Mouse (Mus musculus): ENCODE results near the gene Fam214b. TPM values are rescaled to one million over a fixed set of nuclear protein-coding genes. Genes with fewer than 3 reads are reported as not detected.
"Not testable (repeated sequence)": the region's sequence is repeated elsewhere in the genome, so short reads cannot be mapped to it uniquely, and the experiment has no call there.

The Fam214b gene
- polyA plus RNA-seq, 1 experiment = 77.6 TPM

DNA sequence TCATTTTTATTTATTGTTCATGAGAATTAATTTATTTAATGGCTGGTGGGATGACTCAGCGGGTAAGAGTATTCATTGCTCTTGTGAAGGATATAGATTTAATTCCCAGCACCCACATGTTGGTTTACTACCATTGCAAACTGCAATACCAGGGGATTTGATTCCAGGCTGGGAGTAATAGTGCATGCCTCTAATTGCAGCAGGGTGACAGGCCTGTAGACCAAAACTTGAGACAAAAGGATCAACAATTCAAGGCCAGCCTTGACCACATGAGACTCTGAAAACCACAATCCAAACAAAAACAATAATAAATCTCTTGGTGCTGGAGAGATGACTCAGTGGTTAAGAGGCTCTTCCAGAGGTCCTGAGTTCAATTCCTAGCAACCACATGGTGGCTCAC is 33.9 kb downstream of the Fam214b start:
- H3K4me1 ChIP-seq (ENCODE audit: control insufficient read depth, insufficient read depth, low read length) = no peaks in the 10 kb centered on the region; the same call in 1 of the 2 replicates
- no peak for TF ChIP-seq POLR2A (IDR thresholded peaks at IDR 0.05; ENCODE audit: borderline replicate concordance, control insufficient read depth, low read depth, low read length)
- no peak for TF ChIP-seq CTCF (IDR thresholded peaks at IDR 0.05; ENCODE audit: control insufficient read depth, insufficient read depth, low read length)
- H3K4me3 ChIP-seq (replicated peaks; ENCODE audit: control insufficient read depth, low read depth, low read length) = no peak overlapping the region
- WGBS = 89% methylated on average over 1 of the region's 1 CpGs
- H3K27ac ChIP-seq (ENCODE audit: control insufficient read depth, insufficient read depth, low read depth, low read length, poor library complexity) = no peak overlapping the region

- Histone ChIP-seq H3K4me3 (replicated peaks; ENCODE audit: control insufficient read depth, low read depth, low read length) (peak within 1 kb of the TSS; percentile 99), H3K27ac (ENCODE audit: control insufficient read depth, insufficient read depth, low read depth, low read length, poor library complexity) (peak within 1 kb of the TSS; percentile 55), H3K4me1 (ENCODE audit: control insufficient read depth, insufficient read depth, low read length) (no peaks in the 10 kb centered on the region; the same call in 1 of the 2 replicates)
- peak; percentile 41; the same call in 1 of the 2 replicates for TF ChIP-seq POLR2A (IDR thresholded peaks at IDR 0.05; ENCODE audit: borderline replicate concordance, control insufficient read depth, low read depth, low read length)
- no peak for TF ChIP-seq CTCF (IDR thresholded peaks at IDR 0.05; ENCODE audit: control insufficient read depth, insufficient read depth, low read length)
- WGBS = under 1% methylated on average over 37 of the region's 37 CpGs
Measured at GRCm38 (mm10) chr4:43010161-43011038, 35.6 kb downstream of the Fam214b start, which contains the start of gene Fancg. Gene Fancg, minus strand, starts transcription at chr4:43010506.

DNA sequence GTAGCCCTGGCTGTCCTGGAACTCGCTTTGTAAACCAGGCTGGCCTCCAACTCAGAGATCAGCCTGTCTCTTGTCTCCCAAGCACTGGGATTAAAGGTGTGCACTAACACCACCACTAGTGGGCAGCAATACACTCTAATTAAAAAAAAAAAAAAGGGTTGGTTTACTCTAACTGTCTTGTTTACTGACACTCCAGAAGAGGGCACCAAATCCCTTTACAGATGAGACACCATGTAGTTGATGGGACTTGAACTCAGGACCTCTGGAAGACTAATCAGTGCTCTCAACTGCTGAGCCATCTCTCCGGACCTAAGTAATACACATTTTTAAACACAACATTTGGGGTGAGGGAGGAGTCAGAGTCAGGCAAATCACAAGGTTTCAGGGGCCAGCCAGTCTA is 40.3 kb downstream of the Fam214b start:
- H3K4me3 ChIP-seq (replicated peaks; ENCODE audit: control insufficient read depth, low read depth, low read length) = no peak overlapping the region
- TF ChIP-seq POLR2A (IDR thresholded peaks at IDR 0.05; ENCODE audit: borderline replicate concordance, control insufficient read depth, low read depth, low read length) (no peak), CTCF (IDR thresholded peaks at IDR 0.05; ENCODE audit: control insufficient read depth, insufficient read depth, low read length) (0 out of 2 replicates have a peak, but pooled peaks have one; percentile 0)
- no peak overlapping the region for H3K27ac ChIP-seq (ENCODE audit: control insufficient read depth, insufficient read depth, low read depth, low read length, poor library complexity)
- WGBS = 53% methylated on average over 2 of the region's 2 CpGs
- no peaks in the 10 kb centered on the region; the same call in 1 of the 2 replicates for H3K4me1 ChIP-seq (ENCODE audit: control insufficient read depth, insufficient read depth, low read length)

DNA sequence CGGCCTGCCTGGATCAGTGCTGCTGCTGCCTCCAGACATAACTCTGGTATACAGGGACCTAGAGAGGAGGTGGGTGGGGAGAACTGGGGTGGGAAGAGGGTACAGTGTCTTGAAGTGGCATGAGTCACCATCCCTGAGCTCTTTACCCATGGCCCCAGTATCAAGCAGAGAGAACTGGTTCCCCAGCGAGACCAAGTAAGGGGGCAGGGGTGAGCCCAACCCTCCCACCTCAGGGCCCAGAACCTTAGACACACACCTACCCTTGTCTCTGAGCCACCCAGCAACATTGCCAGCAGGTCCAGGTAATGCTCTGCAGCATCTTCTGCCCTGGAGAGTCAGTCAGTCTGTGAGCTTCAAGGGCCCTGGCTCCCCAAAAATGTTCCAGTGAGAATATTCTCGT is 41.1 kb downstream of the Fam214b start:
- Histone ChIP-seq H3K4me1 (ENCODE audit: control insufficient read depth, insufficient read depth, low read length) (no peaks in the 10 kb centered on the region), H3K27ac (ENCODE audit: control insufficient read depth, insufficient read depth, low read depth, low read length, poor library complexity) (no peak overlapping the region), H3K4me3 (replicated peaks; ENCODE audit: control insufficient read depth, low read depth, low read length) (no peak overlapping the region)
- no peak for TF ChIP-seq POLR2A (IDR thresholded peaks at IDR 0.05; ENCODE audit: borderline replicate concordance, control insufficient read depth, low read depth, low read length)
- no peak for TF ChIP-seq CTCF (IDR thresholded peaks at IDR 0.05; ENCODE audit: control insufficient read depth, insufficient read depth, low read length)
- 87% methylated on average over 3 of the region's 3 CpGs for WGBS

DNA sequence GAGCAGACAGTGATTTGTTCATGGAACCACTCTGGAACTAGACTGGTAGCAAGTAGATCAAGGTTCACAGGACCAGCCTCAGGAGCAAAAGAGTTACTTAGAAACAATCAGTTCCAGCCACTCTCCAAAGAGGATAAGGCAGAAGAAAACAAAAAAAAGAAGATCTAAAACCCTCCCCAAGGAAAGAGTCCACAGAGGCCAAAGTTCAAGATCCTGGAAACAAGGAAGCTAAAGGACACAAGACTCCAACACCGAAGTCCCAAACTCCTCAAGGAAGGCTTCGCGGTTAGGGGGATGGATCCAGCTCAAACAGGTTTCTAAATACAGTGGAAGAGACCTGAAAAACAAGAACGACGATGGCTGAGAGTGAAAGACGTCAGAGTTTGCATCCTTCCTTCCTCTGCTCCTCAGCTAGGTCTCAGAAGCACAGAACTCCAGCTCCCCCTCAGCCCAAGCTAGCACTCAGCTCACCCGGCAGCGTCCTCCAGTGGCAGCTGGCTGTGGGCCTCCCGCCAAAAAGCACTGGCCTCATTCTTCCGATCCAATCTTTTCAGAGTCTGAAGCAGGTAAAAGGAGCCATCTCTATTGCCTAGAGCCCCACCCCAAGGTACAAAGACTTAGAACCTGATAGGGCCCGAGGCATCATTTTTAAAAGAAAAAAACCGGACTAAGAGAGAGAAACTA is 43.1 kb downstream of the Fam214b start:
- Histone ChIP-seq H3K4me3 (replicated peaks; ENCODE audit: control insufficient read depth, low read depth, low read length) (no peak overlapping the region), H3K4me1 (ENCODE audit: control insufficient read depth, insufficient read depth, low read length) (no peaks in the 10 kb centered on the region; the same call in 1 of the 2 replicates), H3K27ac (ENCODE audit: control insufficient read depth, insufficient read depth, low read depth, low read length, poor library complexity) (no peak overlapping the region)
- WGBS = 88% methylated on average over 12 of the region's 12 CpGs
- TF ChIP-seq CTCF (IDR thresholded peaks at IDR 0.05; ENCODE audit: control insufficient read depth, insufficient read depth, low read length) (no peak), POLR2A (IDR thresholded peaks at IDR 0.05; ENCODE audit: borderline replicate concordance, control insufficient read depth, low read depth, low read length) (no peak)

- Histone ChIP-seq H3K27ac (ENCODE audit: control insufficient read depth, insufficient read depth, low read depth, low read length, poor library complexity) (no peak overlapping the region), H3K4me1 (ENCODE audit: control insufficient read depth, insufficient read depth, low read length) (no peaks in the 10 kb centered on the region; the same call in 1 of the 2 replicates), H3K4me3 (replicated peaks; ENCODE audit: control insufficient read depth, low read depth, low read length) (no peak overlapping the region)
- no peak for TF ChIP-seq CTCF (IDR thresholded peaks at IDR 0.05; ENCODE audit: control insufficient read depth, insufficient read depth, low read length)
- TF ChIP-seq POLR2A (IDR thresholded peaks at IDR 0.05; ENCODE audit: borderline replicate concordance, control insufficient read depth, low read depth, low read length) = no peak
- WGBS = 81% methylated on average over 2 of the region's 2 CpGs
Measured at GRCm38 (mm10) chr4:43001272-43001671, 44.7 kb downstream of the Fam214b start.

DNA sequence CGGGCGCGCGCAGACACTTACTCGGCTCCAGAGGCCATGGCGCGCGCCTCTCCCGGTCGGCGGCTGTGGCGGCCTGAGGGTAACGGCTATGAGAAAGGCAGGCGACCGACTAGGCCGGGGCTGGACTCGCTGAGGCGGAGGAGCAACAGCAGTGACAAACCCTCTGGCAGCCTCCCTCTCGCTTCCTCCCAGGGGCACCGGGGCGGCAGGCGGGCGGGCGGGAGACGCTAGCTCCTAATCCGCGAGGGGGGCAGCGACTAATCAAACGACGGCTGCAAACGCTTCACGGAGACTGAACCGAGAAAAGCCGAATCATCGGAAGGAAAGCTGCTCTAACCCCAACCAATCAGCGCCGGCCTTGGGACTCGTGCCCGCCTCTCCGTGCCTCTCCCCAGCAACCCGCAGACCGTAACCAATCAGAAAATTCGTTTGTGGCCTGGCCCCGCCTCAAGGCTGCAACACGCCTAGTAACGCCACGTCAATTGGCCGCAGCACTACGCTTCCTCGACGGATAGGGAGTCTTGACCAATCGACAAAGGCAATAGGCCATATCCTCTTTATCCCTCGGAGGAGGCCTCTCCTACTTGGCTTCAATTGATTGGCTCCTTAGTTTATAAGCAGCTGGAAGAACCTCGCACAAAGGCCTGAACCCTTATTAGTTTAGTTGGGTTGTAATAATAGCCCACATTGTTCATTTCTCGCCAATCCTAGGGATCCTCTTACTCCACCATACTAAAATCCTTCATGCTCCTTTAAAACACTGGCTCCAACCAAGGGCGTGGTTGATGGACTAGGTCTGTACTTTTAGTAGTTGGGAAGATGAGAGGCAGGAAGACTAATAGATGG is 45.7 kb downstream of the Fam214b start, which contains the start of gene Vcp:
Gene Vcp (minus strand): TSS at position 367 of the 846 bp plus-strand sequence.
- WGBS = 1% methylated on average over 56 of the region's 56 CpGs
- Histone ChIP-seq H3K27ac (ENCODE audit: control insufficient read depth, insufficient read depth, low read depth, low read length, poor library complexity) (peak within 1 kb of the TSS; percentile 95), H3K4me3 (replicated peaks; ENCODE audit: control insufficient read depth, low read depth, low read length) (peak within 1 kb of the TSS; percentile 99)
- H3K4me1 ChIP-seq (ENCODE audit: control insufficient read depth, insufficient read depth, low read length) = not testable (repeated sequence)
- peak; percentile 9; the same call in 1 of the 2 replicates for TF ChIP-seq POLR2A (IDR thresholded peaks at IDR 0.05; ENCODE audit: borderline replicate concordance, control insufficient read depth, low read depth, low read length)
